Mouse (Mus musculus) kidney, postnatal 14 days (tissue): ENCODE data around the gene Crygs.

ENCODE experiments used
- DNase-seq: peaks from one replicate; pipeline ENCODE4 v3.0.0; 2022; ENCODE audit warnings: mixed read lengths

The Crygs gene

GRCm38 (mm10) chr16:22811477-22811876 is at the start of gene Crygs:
TSS of gene Crygs (minus strand) at chr16:22811577.
- no peak for DNase-seq

GRCm38 (mm10) chr16:22857431-22858113 is 46.2 kb upstream of the Crygs start, which contains the start of the genes Tbccd1 and Dnajb11:
TSS of gene Tbccd1 (minus strand) at chr16:22857669.
TSS of gene Dnajb11 (plus strand) at chr16:22857845.
- DNase-seq: peak; percentile 99

- DNase-seq: no peak
These were observed 45.4 kb upstream of the Crygs start for GRCm38 (mm10) chr16:22856773-22857172.

- no peak for DNase-seq
These were observed 41.3 kb upstream of the Crygs start for GRCm38 (mm10) chr16:22852709-22853108.

- DNase-seq: no peak
These were observed 37.0 kb upstream of the Crygs start for GRCm38 (mm10) chr16:22848331-22848730.

GRCm38 (mm10) chr16:22847686-22848085 is 36.3 kb upstream of the Crygs start:
- DNase-seq: no peak

- DNase-seq: peak; percentile 47
These were observed 34.1 kb upstream of the Crygs start for GRCm38 (mm10) chr16:22845481-22845880.

- no peak for DNase-seq
These were observed 33.5 kb upstream of the Crygs start for GRCm38 (mm10) chr16:22844834-22845233.

GRCm38 (mm10) chr16:22844061-22844801 is 32.9 kb upstream of the Crygs start:
- peak; percentile 93 for DNase-seq

- no peak for DNase-seq
These were observed 31.5 kb upstream of the Crygs start for GRCm38 (mm10) chr16:22842871-22843270.

- no peak for DNase-seq
These were observed 27.9 kb upstream of the Crygs start for GRCm38 (mm10) chr16:22839146-22839857.

GRCm38 (mm10) chr16:22832932-22833525 is 21.7 kb upstream of the Crygs start:
- no peak for DNase-seq

GRCm38 (mm10) chr16:22820731-22821130 is 9.4 kb upstream of the Crygs start:
- DNase-seq: no peak

- DNase-seq: peak; percentile 61
These were observed 3.8 kb downstream of the Crygs start for GRCm38 (mm10) chr16:22807468-22808070.

- no peak for DNase-seq
These were observed 8.6 kb downstream of the Crygs start for GRCm38 (mm10) chr16:22802786-22803185.

- no peak for DNase-seq
These were observed 10.6 kb downstream of the Crygs start for GRCm38 (mm10) chr16:22800849-22801109.

- DNase-seq: no peak
These were observed 11.1 kb downstream of the Crygs start for GRCm38 (mm10) chr16:22800026-22800848.

- DNase-seq: no peak
These were observed 12.9 kb downstream of the Crygs start for GRCm38 (mm10) chr16:22798520-22798919.

- no peak for DNase-seq
These were observed 13.9 kb downstream of the Crygs start for GRCm38 (mm10) chr16:22797521-22797920.

GRCm38 (mm10) chr16:22795497-22795896 is 15.9 kb downstream of the Crygs start:
- DNase-seq: peak; percentile 22

- no peak for DNase-seq
These were observed 20.1 kb downstream of the Crygs start for GRCm38 (mm10) chr16:22791235-22791634.

- DNase-seq: no peak
These were observed 21.4 kb downstream of the Crygs start for GRCm38 (mm10) chr16:22789908-22790367.
